Mouse (Mus musculus) neural tube, embryonic 10.5 days (tissue): ENCODE measurements at regions not wholly inside any gene's neighbourhood (a gene's known extent, or its start where the extent isn't known, plus 50 kb on each side); places are given as distances from the start of the nearest gene placed in this dataset.
A peak's percentile ranks its signal among the peaks of the same experiment; 100 is the strongest.

Source experiments
- DNase-seq: peaks from one replicate; pipeline ENCODE4 v3.0.0-alpha.2; 2017; ENCODE audit warnings: low spot score; ENCODE audit errors: extremely low spot score

- no peak for DNase-seq
Observed at GRCm38 (mm10) chr10:74722971-74723370, 244.0 kb upstream of the Gnaz start.

- DNase-seq, result no peak
Observed at GRCm38 (mm10) chr10:74749446-74749845, 217.5 kb upstream of the Gnaz start.

DNA sequence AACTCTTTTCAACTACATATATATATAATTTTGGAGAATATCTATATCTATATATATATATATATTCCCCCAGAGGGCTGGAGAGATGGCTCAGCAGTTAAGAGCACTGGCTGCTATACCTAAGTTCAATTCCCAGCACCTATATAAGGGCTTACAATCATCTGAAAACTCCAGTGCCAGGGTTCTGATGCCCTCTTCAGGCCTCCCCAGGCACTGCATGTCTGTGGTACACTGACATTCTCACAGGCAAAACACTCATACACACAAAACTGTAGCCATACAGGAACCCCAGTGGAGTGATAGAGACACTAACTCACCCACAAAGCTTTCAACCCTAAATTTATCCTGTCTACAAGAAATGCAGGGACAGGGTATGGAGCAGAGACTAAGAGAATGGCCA lies 216.1 kb upstream of the Gnaz start:
- DNase-seq, result no peak

DNA sequence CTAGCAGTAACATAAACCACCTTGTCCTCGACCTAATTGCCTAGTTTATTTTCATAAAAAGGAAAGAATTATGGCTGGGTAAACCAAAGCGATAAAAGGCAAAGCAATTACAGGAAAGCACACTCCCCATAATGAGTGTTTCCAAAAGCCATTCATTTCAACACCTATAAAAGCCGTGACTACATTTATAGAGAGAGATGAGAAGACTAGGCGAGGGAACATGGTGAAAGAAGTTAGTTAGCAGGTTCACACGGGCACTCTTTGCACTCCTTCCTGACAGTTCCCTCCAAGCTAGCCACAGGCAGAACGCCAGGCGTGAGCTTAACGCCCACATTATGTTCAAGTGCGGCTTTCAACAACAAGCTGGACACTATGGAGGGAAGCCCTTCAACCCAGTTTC lies 206.2 kb upstream of the Gnaz start:
- no peak for DNase-seq

- DNase-seq, result no peak
Observed at GRCm38 (mm10) chr10:74789245-74789644, 177.7 kb upstream of the Gnaz start.

DNA sequence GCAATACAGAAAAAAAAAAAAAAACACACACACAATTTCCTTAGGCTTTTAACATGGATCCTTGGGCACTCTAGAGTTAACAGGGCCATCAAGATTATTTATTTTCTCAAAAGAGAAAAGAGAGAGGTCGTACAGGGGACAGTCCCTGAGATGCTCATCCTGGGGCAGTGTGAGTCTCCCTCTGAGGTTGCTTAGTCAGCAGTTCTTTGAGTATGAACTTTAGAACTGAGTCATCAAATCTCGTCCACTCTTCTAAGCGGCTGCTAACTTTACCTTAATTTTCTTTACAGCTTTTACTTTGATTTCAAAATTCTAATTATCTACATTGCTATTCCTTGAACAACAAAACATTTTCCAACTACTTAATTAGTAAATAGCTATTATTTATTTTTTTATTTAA lies 177.0 kb upstream of the Gnaz start:
- DNase-seq, result no peak

DNA sequence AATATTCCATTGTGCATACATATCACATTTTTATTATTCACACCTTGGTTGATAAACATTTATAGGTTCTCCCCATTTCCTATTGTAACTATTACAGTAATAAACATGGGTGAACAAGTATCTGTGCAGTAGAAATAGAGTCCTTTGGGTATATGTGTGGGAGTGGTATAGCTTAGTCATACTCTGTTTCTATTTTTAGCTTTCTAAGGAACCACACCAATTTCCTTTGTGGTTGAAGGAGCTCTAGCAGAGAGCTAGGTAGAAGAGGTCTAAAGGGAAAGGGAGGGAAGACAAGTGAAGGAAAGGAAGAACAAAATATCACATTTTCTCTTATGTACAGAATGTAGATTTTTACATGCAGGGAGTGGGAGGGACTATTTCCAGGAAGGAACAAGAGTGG lies 143.6 kb upstream of the Gnaz start:
- DNase-seq, result no peak

DNA sequence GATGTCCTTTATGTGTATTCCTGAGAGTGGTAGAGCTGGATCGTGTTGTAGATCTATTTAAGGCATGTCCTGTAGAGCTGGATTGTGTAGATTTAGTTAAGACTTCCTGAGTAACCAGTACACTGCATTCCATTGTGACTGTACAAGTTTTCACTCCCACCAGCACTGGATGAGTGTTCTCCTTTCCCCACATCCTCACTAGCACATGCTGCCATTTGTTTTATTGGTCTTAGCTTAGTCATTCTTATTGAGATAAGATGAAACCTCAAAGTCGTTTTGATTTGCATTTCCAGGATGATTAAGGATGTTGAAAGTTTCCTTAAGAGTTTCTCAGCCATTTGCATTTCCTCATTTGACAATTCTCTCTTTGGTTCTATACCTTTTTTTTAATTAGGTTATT lies 132.6 kb upstream of the Gnaz start:
- no peak for DNase-seq

DNA sequence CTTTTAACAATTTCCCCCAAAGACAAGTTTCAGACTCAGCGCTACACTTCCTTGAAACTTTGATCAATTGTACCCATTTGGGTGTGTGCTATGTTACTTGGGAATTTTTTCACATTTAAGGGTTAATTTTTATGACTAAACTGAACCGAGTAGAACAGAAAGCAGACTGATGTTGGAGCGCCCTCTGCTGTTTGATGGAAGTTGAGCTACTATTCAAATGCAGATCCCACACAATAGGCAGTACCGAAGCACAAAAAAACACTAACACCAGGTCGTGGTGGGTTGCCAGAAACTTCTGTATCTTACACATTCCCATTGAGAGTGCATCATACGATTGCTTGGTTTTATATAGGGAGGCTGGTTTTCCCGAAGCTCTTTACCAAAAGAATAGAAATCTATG lies 118.6 kb upstream of the Gnaz start:
- DNase-seq, result peak; percentile 75

- no peak for DNase-seq
Observed at GRCm38 (mm10) chr10:74854991-74855664, 111.8 kb upstream of the Gnaz start.
